Mouse (Mus musculus): ENCODE results near the gene Pus7l. TPM values are rescaled to one million over a fixed set of nuclear protein-coding genes. Genes with fewer than 3 reads are reported as not detected.

Pus7l gene
- 1.7 and 2.2 TPM in 2 replicates for polyA plus RNA-seq (2012; rRNA removed)

DNA sequence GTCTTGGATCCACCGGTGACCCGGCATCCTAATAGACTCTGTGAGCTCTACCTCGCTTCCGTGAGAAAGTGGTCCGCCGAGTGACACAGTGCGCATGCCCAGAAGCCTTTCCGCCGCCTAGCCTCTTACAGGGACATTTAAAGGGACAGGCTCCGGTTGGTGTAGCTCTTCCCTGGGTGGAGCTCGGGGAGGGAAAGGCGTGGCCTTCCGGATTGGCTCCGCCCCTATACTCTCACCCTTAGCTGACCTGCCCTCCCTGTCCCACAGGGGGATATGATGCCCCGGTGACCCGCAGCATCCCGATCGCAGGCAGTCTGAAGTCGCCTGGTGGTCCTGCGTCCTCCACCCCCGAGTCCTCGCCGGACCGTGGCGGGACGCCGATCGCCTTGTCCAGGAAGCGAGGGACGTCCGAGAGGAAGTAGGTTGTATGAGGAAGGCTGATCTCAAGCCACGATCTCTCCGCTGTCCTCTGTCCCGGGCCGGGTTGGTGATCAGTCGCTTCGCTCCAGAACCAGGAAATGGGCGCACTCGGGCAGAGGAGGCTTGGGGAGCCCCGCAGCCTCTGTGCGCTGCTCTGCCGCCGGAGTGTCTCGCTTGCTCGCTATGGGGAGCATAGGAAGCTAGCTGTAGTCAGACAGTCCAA, at the start of gene Pus7l, which contains the start of gene Irak4:
Pus7l (minus strand) TSS at position 139 of the 643 bp plus-strand sequence.
Irak4 (plus strand) TSS at position 235 of the 643 bp plus-strand sequence.
- no peak for TF ChIP-seq CTCF (IDR thresholded peaks at IDR 0.05; ENCODE audit: insufficient read depth, low read length)
- peak; percentile 86; the same call in 1 of the 2 replicates for TF ChIP-seq POLR2A (IDR thresholded peaks at IDR 0.05; ENCODE audit: borderline replicate concordance, extremely low read depth, low read depth, low read length)
- under 1% methylated on average over 45 of the region's 45 CpGs for WGBS

DNA sequence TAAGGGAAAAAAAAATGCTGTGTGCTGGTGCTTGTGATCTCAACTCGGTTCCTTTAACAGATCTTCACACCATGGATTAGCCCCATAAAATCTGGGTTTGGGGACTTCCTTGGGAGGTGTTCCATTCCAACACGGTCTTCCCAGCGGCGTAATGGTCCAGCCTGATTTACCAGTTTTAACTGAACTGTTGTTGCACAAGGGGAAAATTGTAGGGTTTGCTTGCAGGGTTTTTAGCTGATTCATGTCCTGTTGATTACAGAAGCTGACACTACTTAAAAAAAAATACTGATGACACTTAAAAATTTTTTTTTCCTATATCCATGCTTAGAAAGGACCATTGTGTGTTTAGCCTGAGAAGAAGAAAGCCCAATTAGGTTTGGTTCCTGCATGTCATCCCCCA, 48.0 kb upstream of the Pus7l start:
- no peak for TF ChIP-seq CTCF (IDR thresholded peaks at IDR 0.05; ENCODE audit: insufficient read depth, low read length)
- no peak for TF ChIP-seq POLR2A (IDR thresholded peaks at IDR 0.05; ENCODE audit: borderline replicate concordance, extremely low read depth, low read depth, low read length)
- Histone ChIP-seq H3K4me3 (replicated peaks; ENCODE audit: extremely low read depth, low read depth, low read length) (no peak overlapping the region), H3K4me1 (ENCODE audit: control insufficient read depth, insufficient read depth, low read length) (peaks cover 2% of the 10 kb centered on the region)
- WGBS: 77% methylated on average over 4 of the region's 4 CpGs
- no peak for DNase-seq

More for the DNA sequence above, at the start of gene Pus7l, which contains the start of gene Irak4:
- H3K4me3 ChIP-seq (replicated peaks; ENCODE audit: extremely low read depth, low read depth, low read length): peak within 1 kb of the TSS; percentile 70
- DNase-seq: peak; percentile 94
- no peaks in the 10 kb centered on the region for H3K4me1 ChIP-seq (ENCODE audit: control insufficient read depth, insufficient read depth, low read length)

DNA sequence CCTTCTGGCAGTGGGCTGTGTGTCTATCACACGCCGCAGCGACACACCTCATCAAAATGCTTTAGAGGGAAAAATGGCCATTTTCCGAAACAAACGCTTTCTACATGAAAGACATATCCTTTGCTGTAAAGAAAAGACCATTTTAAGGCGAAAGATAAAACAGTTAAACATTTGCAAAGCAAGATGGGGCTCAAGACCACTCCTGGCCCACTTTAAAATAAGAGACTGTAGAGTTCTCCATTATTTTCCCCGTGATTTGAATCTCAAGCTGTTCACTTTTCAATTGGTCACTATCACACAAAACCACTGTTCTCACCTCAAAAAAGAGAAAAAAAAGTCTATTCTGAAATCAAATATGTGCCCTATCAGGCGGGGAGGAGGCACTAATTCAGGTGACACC, 46.7 kb upstream of the Pus7l start:
- Histone ChIP-seq H3K4me1 (ENCODE audit: control insufficient read depth, insufficient read depth, low read length) (peaks cover 2% of the 10 kb centered on the region), H3K4me3 (replicated peaks; ENCODE audit: extremely low read depth, low read depth, low read length) (peak overlapping the region; percentile 59)
- WGBS: 10% methylated on average over 8 of the region's 8 CpGs
- TF ChIP-seq POLR2A (IDR thresholded peaks at IDR 0.05; ENCODE audit: borderline replicate concordance, extremely low read depth, low read depth, low read length) (no peak), CTCF (IDR thresholded peaks at IDR 0.05; ENCODE audit: insufficient read depth, low read length) (no peak)
- DNase-seq: no peak

DNA sequence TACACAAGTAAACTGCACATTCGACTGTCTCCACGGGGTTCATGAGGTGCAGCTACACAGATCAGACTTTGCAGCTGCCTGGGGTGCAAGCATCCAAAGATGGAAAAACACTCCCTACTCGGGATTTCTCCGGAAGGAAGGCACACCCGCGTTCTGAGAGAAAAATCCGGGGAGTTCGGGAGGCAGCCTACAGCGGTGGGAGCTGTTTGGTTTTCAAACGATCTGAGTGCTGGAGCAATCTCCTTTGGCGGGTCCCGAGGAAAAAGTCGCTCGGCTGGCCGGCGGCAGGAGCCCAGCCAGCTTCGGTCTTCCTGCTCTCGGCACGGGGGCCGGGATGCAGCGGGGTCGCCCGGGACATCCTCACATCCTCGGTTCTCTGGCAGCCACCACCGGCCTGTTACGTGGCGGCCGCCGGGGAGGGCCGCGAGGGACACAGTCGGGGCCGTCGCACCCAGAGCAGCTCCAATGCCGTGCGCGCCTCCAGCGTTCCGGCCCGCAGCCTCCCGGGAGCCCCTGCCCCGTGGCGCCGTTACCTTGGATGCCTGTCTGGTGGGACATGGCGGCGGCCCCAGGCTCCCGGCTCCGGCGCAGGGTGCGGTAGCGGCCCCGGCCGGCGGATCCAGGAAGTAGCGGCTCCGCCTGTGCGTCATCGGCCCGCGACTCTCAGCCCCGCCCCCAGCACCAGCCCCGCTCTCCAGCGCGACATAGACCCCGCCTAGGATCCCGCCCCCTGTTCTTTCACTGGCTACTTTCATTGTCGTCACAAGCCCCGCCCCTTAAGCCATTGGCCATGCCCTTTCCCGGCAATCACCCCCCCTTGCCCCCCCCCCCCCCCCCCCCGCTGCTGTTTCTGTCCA, 46.1 kb upstream of the Pus7l start, which contains the start of gene Twf1:
Twf1 (minus strand) TSS at position 671 of the 857 bp plus-strand sequence.
- peaks cover 2% of the 10 kb centered on the region for H3K4me1 ChIP-seq (ENCODE audit: control insufficient read depth, insufficient read depth, low read length)
- DNase-seq: peak; percentile 97
- peak; percentile 64 for TF ChIP-seq POLR2A (IDR thresholded peaks at IDR 0.05; ENCODE audit: borderline replicate concordance, extremely low read depth, low read depth, low read length)
- TF ChIP-seq CTCF (IDR thresholded peaks at IDR 0.05; ENCODE audit: insufficient read depth, low read length): no peak
- under 1% methylated on average over 70 of the region's 70 CpGs for WGBS
- H3K4me3 ChIP-seq (replicated peaks; ENCODE audit: extremely low read depth, low read depth, low read length): peak within 1 kb of the TSS; percentile 81

DNA sequence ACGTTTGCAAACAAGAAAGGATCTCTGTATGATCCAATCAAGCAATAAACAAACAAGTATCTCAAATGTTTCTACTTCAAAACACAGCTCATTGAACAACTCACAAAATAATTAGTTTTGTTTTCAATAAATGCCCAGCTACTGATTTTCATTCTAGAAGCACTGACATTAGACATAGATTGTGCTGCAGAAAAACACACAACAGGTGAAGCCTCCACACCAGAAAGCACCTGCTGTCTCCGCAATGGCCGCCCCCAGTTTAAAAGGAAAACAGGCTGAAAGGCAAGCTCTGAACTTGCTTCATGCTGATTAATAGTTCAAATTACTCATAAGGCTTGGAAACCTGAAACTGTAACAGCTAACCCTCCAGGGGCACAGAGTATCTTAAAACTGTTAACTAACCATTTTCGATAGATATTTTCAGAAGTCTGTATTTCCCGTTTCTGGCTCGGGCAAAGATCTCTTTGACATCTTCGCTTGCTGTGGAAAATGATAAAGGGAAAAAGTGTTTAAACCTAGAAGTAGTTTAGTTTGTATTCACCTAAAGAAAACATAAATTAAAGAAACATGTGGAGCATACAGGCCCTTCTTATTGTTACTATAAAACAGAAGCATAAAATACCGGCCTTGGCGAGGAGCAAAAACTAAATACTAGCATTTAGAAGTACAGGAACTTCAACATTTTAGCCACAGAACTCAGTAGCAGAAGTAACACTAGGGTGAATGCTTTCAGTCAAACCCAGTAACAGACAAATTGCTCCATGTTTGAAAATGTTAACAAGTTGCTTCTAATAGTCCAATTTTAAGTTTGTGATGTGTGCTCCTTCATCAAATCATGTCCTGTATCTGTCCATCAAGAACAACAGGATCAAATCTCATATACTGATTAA, 44.7 kb upstream of the Pus7l start:
- no peak for TF ChIP-seq POLR2A (IDR thresholded peaks at IDR 0.05; ENCODE audit: borderline replicate concordance, extremely low read depth, low read depth, low read length)
- no peak for TF ChIP-seq CTCF (IDR thresholded peaks at IDR 0.05; ENCODE audit: insufficient read depth, low read length)
- WGBS: 78% methylated on average over 9 of the region's 9 CpGs
- H3K4me3 ChIP-seq (replicated peaks; ENCODE audit: extremely low read depth, low read depth, low read length): no peak overlapping the region
- H3K4me1 ChIP-seq (ENCODE audit: control insufficient read depth, insufficient read depth, low read length): peaks cover 2% of the 10 kb centered on the region
- DNase-seq: no peak

DNA sequence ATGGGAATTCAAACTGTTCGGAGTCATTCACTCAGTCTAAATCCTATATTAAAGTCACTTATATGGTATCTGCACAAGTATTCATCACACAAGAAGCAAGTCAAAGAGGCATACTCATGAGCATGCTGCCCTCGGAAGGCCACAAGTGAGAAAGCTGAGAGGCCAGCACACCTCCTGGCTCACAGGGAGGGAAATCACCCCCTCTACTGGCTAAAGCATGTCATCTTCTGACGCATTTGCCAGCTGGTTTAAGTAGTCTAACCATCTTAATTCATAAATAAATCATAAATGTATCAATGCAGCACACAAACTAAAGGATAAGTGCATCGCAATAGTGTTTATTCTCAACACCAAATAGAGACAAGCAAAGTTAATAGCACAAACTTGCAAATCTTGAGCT, 41.4 kb upstream of the Pus7l start:
- DNase-seq: no peak
- WGBS: 83% methylated on average over 4 of the region's 4 CpGs
- Histone ChIP-seq H3K4me3 (replicated peaks; ENCODE audit: extremely low read depth, low read depth, low read length) (no peak overlapping the region), H3K4me1 (ENCODE audit: control insufficient read depth, insufficient read depth, low read length) (peaks cover 2% of the 10 kb centered on the region)
- TF ChIP-seq POLR2A (IDR thresholded peaks at IDR 0.05; ENCODE audit: borderline replicate concordance, extremely low read depth, low read depth, low read length) (no peak), CTCF (IDR thresholded peaks at IDR 0.05; ENCODE audit: insufficient read depth, low read length) (no peak)

DNA sequence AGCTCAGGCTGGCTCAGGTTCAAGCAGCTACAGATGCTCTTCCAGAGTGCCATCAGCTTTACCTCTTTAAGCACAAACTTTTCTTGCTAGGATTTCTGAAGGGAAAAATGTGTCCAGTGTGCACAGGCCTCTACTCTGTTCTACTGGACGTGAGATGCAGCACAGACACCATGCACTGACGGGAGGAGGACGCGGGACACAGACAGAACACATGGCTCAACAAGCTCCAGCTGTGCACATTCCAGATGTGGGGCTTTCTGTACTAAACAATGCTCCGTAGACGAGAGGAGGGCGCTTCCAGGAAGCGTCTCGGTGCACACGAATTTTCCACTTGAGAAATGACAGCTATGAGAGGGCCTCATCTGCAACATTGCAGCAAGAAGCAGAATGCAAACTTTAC, 39.8 kb upstream of the Pus7l start:
- DNase-seq: no peak
- H3K4me3 ChIP-seq (replicated peaks; ENCODE audit: extremely low read depth, low read depth, low read length): no peak overlapping the region
- 84% methylated on average over 10 of the region's 10 CpGs for WGBS
- peaks cover 2% of the 10 kb centered on the region; the same call in 1 of the 2 replicates for H3K4me1 ChIP-seq (ENCODE audit: control insufficient read depth, insufficient read depth, low read length)
- TF ChIP-seq POLR2A (IDR thresholded peaks at IDR 0.05; ENCODE audit: borderline replicate concordance, extremely low read depth, low read depth, low read length) (no peak), CTCF (IDR thresholded peaks at IDR 0.05; ENCODE audit: insufficient read depth, low read length) (no peak)

DNA sequence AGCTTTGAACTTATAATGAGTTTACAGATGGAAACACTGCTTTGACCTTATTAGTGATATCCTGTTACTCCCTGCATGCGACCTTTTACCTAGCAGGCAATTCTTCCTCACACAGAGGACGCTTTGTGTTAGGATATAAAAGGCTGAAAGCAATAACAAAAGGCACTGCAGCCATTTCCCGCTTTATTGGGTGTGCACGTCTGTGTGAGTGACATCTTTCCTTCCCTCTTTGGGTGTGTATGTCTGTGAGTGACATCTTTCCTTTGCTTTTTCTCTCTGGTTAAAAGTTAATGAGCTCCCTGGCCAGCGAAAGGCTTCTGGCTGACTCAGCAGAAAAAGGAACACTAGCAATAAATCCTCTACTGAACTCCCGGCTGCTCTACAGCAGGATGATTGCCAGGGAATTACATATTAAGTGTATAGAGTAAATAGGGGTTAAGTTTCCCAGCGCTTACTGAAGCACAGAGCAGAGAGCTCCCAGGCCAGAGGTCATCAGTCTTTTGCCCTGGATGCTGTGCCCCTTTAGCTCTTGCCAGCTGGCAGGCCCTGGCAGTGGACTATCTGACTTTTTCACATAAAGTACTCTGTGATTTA, 38.8 kb upstream of the Pus7l start:
- 59% methylated on average over 7 of the region's 7 CpGs for WGBS
- DNase-seq: no peak
- no peak overlapping the region for H3K4me3 ChIP-seq (replicated peaks; ENCODE audit: extremely low read depth, low read depth, low read length)
- TF ChIP-seq CTCF (IDR thresholded peaks at IDR 0.05; ENCODE audit: insufficient read depth, low read length) (no peak), POLR2A (IDR thresholded peaks at IDR 0.05; ENCODE audit: borderline replicate concordance, extremely low read depth, low read depth, low read length) (no peak)
- peaks cover 2% of the 10 kb centered on the region; the same call in 1 of the 2 replicates for H3K4me1 ChIP-seq (ENCODE audit: control insufficient read depth, insufficient read depth, low read length)

All from lung, adult 2 months (tissue).